Mouse (Mus musculus): Measurements from ENCODE around the gene Emilin3. TPM values are rescaled to one million over a fixed set of nuclear protein-coding genes. Genes with fewer than 3 reads are reported as not detected.
A peak's percentile ranks its signal among the peaks of the same experiment; 100 is the strongest.
"Not testable (repeated sequence)": the region's sequence is repeated elsewhere in the genome, so short reads cannot be mapped to it uniquely, and the experiment has no call there.

Gene Emilin3
- polyA plus RNA-seq (2016; fragmentation: Nextera tagmentation; extraction: Ambion mirVana) = 2.9 and 3.2 TPM in 2 replicates

DNA sequence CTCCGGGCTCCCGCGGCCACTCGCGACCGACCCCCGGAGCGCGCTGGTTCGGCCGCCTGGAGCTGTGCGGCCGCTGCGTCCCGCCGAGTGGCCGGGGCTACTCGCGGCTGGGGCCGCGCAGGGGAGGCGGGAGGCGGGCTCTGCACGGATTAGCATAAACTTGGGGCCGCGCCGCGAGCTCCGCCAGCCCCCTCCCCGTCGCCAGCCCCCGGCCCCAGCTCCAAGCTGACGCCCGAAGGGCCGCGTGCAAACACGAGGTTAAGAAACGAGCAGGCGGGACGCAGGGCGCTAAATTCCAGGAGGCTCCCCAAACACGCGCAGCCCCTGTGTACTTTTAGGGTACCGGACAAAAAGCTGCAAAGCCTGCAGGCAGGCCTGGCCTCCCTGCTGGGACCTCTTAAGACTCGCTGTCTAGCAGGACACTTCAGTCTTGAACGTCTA is at the start of gene Emilin3:
Gene Emilin3, minus strand, starts transcription at position 98 of the 441 bp plus-strand sequence.
- Histone ChIP-seq H3K27ac (no peak within 1 kb of the TSS), H3K4me3 (replicated peaks) (peak within 1 kb of the TSS; percentile 56), H3K36me3 (replicated peaks) (no peaks in the 10 kb centered on the region), H3K4me2 (peak within 1 kb of the TSS; percentile 93), H3K27me3 (peaks cover 72% of the 10 kb centered on the region), H3K4me1 (peaks cover 25% of the 10 kb centered on the region), H3K9me3 (no peaks in the 10 kb centered on the region), H3K9ac (peak within 1 kb of the TSS; percentile 61)
- peak; percentile 70 for ATAC-seq (ENCODE audit: low FRiP score)
- WGBS = 1% methylated on average over 36 of the region's 46 CpGs

DNA sequence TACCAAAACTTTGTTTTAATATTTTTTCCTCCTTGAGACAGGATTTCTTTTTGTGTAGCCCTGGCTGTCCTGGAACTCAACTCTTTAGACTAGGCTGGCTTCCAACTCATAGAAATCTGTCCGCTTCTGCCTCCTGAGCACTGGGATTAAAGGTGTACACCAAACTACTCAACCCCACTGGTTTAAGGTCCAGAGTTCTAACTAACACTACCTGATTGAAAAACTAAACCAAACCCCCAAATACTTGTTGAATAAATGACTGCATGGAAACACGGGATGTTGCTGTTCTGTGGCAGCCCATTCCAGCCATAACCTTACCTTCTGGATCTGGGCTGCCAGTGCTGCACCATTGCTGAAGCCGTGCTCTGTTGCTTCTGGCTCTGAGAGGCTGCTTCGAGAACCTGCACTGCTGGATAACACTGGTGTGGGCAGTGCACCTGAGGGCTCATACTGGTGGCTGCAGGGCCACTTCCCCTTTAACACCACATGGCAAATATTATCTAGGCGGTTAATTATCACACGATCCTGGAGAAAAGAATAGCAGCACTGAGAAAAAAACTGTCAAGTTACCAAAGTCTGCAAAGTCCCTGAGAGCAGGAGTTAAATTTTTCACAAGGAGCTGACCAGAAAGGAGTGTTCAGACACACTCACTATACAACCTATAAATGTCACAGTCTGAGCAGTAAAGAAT is 49.0 kb upstream of the Emilin3 start:
- Histone ChIP-seq H3K9me3 (no peaks in the 10 kb centered on the region), H3K4me1 (no peaks in the 10 kb centered on the region), H3K27me3 (no peaks in the 10 kb centered on the region), H3K4me3 (replicated peaks) (no peak overlapping the region), H3K4me2 (no peak overlapping the region), H3K36me3 (replicated peaks) (peaks cover 76% of the 10 kb centered on the region), H3K27ac (no peak overlapping the region), H3K9ac (no peak overlapping the region)
- no peak for ATAC-seq (ENCODE audit: low FRiP score)
- WGBS = 92% methylated on average over 6 of the region's 6 CpGs

DNA sequence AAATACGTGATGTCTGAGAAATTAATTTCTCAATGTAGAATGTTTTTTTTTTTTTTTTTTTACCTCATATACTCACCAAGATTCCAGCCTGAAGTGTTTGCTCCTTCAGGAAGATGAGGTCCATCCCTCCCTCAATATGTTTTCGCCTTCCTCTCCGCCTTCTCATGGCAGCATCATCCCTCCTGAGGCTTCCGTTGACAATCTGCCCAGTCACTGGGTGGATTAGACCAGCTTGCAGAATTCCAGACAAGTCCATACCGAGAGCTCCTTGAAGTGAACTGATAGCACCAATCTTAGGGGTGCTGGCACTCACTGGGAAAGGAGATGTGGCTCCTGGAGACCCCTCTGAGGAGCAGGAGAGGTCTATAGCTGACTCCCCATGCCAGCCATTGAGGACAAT is 47.8 kb upstream of the Emilin3 start:
- 98% methylated on average over 5 of the region's 5 CpGs for whole genome bisulfite sequencing
- H3K9ac ChIP-seq = no peak overlapping the region
- H3K4me2 ChIP-seq = no peak overlapping the region
- no peaks in the 10 kb centered on the region for H3K27me3 ChIP-seq
- ATAC-seq (ENCODE audit: low FRiP score) = no peak
- no peak overlapping the region for H3K27ac ChIP-seq
- H3K9me3 ChIP-seq = no peaks in the 10 kb centered on the region
- no peak overlapping the region for H3K4me3 ChIP-seq (replicated peaks)
- H3K36me3 ChIP-seq (replicated peaks) = peaks cover 76% of the 10 kb centered on the region
- H3K4me1 ChIP-seq = no peaks in the 10 kb centered on the region

DNA sequence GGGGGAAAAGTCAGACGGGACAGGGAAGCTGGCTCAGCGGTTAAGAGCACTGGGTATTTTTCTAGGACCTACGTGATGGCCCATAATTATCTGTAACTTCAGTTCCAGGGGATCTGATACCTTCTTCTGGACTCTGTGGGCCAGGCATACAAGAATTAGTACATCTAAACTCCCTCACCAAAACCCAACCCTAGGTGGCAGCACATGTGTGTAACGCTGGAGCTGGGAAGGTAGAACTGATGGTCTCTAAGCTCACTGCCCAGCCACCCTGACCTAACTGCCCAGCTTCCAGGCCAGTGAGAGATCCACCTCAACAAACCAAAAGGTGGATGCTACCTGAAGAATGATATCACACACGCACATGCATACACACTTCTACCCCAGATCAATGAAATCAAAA is 46.6 kb upstream of the Emilin3 start:
- no peak overlapping the region for H3K9ac ChIP-seq
- ATAC-seq (ENCODE audit: low FRiP score) = no peak
- 90% methylated on average over 5 of the region's 5 CpGs for WGBS
- H3K4me3 ChIP-seq (replicated peaks) = no peak overlapping the region
- H3K27me3 ChIP-seq = no peaks in the 10 kb centered on the region
- H3K4me2 ChIP-seq = no peak overlapping the region
- H3K9me3 ChIP-seq = no peaks in the 10 kb centered on the region
- peaks cover 78% of the 10 kb centered on the region for H3K36me3 ChIP-seq (replicated peaks)
- H3K4me1 ChIP-seq = no peaks in the 10 kb centered on the region
- no peak overlapping the region for H3K27ac ChIP-seq

DNA sequence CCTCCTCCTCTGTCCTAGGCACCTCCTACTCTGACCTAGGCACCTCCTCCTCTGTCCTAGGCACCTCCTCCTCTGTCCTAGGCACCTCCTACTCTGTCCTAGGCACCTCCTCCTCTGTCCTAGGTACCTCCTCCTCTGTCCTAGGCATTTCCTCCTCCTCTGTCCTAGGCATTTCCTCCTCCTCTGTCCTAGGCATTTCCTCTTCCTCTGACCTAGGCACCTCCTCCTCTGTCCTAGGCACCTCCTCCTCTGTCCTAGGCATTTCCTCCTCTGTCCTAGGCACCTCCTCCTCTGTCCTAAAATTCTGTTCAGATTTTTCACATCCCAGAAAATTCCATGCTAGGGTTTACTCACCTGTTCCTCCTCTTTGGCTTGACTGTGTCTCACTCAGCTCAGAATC is 45.7 kb upstream of the Emilin3 start:
- not testable (repeated sequence) for H3K4me2 ChIP-seq; H3K9me3 ChIP-seq; H3K9ac ChIP-seq; ATAC-seq (ENCODE audit: low FRiP score); H3K4me3 ChIP-seq (replicated peaks); H3K27ac ChIP-seq; H3K4me1 ChIP-seq; H3K27me3 ChIP-seq
- peaks cover 78% of the 10 kb centered on the region for H3K36me3 ChIP-seq (replicated peaks)

- H3K27ac ChIP-seq; H3K4me1 ChIP-seq; H3K4me2 ChIP-seq; ATAC-seq (ENCODE audit: low FRiP score); H3K9ac ChIP-seq; H3K4me3 ChIP-seq (replicated peaks); H3K9me3 ChIP-seq; H3K27me3 ChIP-seq: not testable (repeated sequence)
- peaks cover 77% of the 10 kb centered on the region for H3K36me3 ChIP-seq (replicated peaks)
Measured at GRCm38 (mm10) chr2:160957307-160957706, 45.2 kb upstream of the Emilin3 start.

- Histone ChIP-seq H3K9me3 (no peaks in the 10 kb centered on the region), H3K9ac (no peak overlapping the region), H3K27me3 (no peaks in the 10 kb centered on the region), H3K4me2 (no peak overlapping the region), H3K36me3 (replicated peaks) (peaks cover 77% of the 10 kb centered on the region), H3K4me1 (no peaks in the 10 kb centered on the region), H3K4me3 (replicated peaks) (no peak overlapping the region), H3K27ac (no peak overlapping the region)
- WGBS = 72% methylated on average over 7 of the region's 7 CpGs
- no peak for ATAC-seq (ENCODE audit: low FRiP score)
Measured at GRCm38 (mm10) chr2:160955331-160955730, 43.2 kb upstream of the Emilin3 start.

- Histone ChIP-seq H3K4me2 (no peak overlapping the region), H3K9ac (no peak overlapping the region), H3K27me3 (no peaks in the 10 kb centered on the region), H3K4me3 (replicated peaks) (no peak overlapping the region), H3K9me3 (no peaks in the 10 kb centered on the region), H3K4me1 (no peaks in the 10 kb centered on the region), H3K27ac (no peak overlapping the region), H3K36me3 (replicated peaks) (peaks cover 77% of the 10 kb centered on the region)
- no peak for ATAC-seq (ENCODE audit: low FRiP score)
- WGBS = 93% methylated on average over 3 of the region's 3 CpGs
Measured at GRCm38 (mm10) chr2:160954541-160954940, 42.4 kb upstream of the Emilin3 start.

- Histone ChIP-seq H3K4me2 (no peak overlapping the region), H3K9ac (no peak overlapping the region), H3K27ac (no peak overlapping the region), H3K27me3 (no peaks in the 10 kb centered on the region), H3K4me1 (no peaks in the 10 kb centered on the region), H3K4me3 (replicated peaks) (no peak overlapping the region), H3K9me3 (no peaks in the 10 kb centered on the region), H3K36me3 (replicated peaks) (peaks cover 83% of the 10 kb centered on the region)
- no peak for ATAC-seq (ENCODE audit: low FRiP score)
- WGBS = 88% methylated on average over 7 of the region's 7 CpGs
Measured at GRCm38 (mm10) chr2:160953131-160953873, 41.2 kb upstream of the Emilin3 start.

DNA sequence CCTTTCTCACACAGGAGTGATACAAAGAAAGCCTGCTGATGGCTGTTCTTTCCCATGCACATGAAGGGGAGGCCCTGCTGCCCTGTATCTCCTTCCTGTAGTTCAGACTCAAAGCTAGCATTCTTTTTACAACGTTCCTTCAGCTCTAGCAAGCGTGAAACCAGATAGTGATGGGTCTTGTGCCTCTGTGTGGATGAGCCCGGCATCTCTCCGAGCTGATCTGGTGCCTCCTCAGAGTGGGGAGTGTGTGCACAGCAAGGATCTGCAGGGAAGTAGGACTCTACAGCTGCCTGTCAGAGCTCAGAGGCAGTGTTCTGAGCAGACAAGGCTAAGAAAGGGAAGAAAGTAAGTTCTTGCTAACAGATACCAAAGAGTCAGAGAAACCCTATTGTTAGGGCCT is 39.5 kb upstream of the Emilin3 start:
- H3K4me2 ChIP-seq = no peak overlapping the region
- ATAC-seq (ENCODE audit: low FRiP score) = no peak
- no peak overlapping the region for H3K27ac ChIP-seq
- H3K9me3 ChIP-seq = no peaks in the 10 kb centered on the region
- H3K4me1 ChIP-seq = no peaks in the 10 kb centered on the region
- H3K9ac ChIP-seq = no peak overlapping the region
- H3K36me3 ChIP-seq (replicated peaks) = peaks cover 80% of the 10 kb centered on the region
- no peak overlapping the region for H3K4me3 ChIP-seq (replicated peaks)
- WGBS = 87% methylated on average over 4 of the region's 4 CpGs
- H3K27me3 ChIP-seq = no peaks in the 10 kb centered on the region

GRCm38 (mm10) chr2:160942443-160942842 is 30.3 kb upstream of the Emilin3 start:
- no peaks in the 10 kb centered on the region for H3K27me3 ChIP-seq

GRCm38 (mm10) chr2:160940930-160941709 is 29.0 kb upstream of the Emilin3 start:
- 78% methylated on average over 17 of the region's 17 CpGs for WGBS
- no peak overlapping the region for H3K4me2 ChIP-seq
- H3K4me1 ChIP-seq = no peaks in the 10 kb centered on the region; the same call in 1 of the 2 replicates
- no peak overlapping the region for H3K27ac ChIP-seq
- ATAC-seq (ENCODE audit: low FRiP score) = no peak
- no peak overlapping the region for H3K4me3 ChIP-seq (replicated peaks)
- H3K27me3 ChIP-seq = no peaks in the 10 kb centered on the region
- peaks cover 14% of the 10 kb centered on the region for H3K36me3 ChIP-seq (replicated peaks)
- H3K9ac ChIP-seq = no peak overlapping the region
- no peaks in the 10 kb centered on the region for H3K9me3 ChIP-seq

More at GRCm38 (mm10) chr2:160942443-160942842, 30.3 kb upstream of the Emilin3 start:
- H3K36me3 ChIP-seq (replicated peaks) = peaks cover 20% of the 10 kb centered on the region
- no peak overlapping the region for H3K9ac ChIP-seq
- H3K4me3 ChIP-seq (replicated peaks) = no peak overlapping the region
- ATAC-seq (ENCODE audit: low FRiP score) = 0 out of 2 replicates have a peak, but pooled peaks have one; percentile 17
- 73% methylated on average over 3 of the region's 3 CpGs for WGBS
- H3K27ac ChIP-seq = no peak overlapping the region
- no peaks in the 10 kb centered on the region; the same call in 1 of the 2 replicates for H3K4me1 ChIP-seq
- no peak overlapping the region for H3K4me2 ChIP-seq
- H3K9me3 ChIP-seq = no peaks in the 10 kb centered on the region
